In genomic region chr5:119015181-119015580, GRCm38 (mm10) we compare ENCODE assay signal across 28 mouse cellular contexts.
DNase-seq lines count a peak whose midpoint lies in the region; ATAC-seq and TF ChIP-seq lines count a peak whose summit lies in the region.
"Had no signal": no experiment of that assay in that cellular context is flagged by ENCODE, and none has a peak within 500 bp of the region (broad histone marks: within the 10 kb centered on the region; RNA-seq: fewer than 3 reads in every experiment).

No protein-coding gene starts in this region.

- no peaks in the 10 kb centered on the region for H3K36me3 ChIP-seq in forebrain, embryonic 11.5 days (ENCODE audit: control insufficient read depth, insufficient read depth, low read length)
- H3K36me3 ChIP-seq in forebrain, embryonic 14.5 days (ENCODE audit: control insufficient read depth, insufficient read depth, low read length) = no peaks in the 10 kb centered on the region
- no peaks in the 10 kb centered on the region for H3K36me3 ChIP-seq in hindbrain, embryonic 15.5 days
- H3K36me3 ChIP-seq in hindbrain, embryonic 11.5 days (ENCODE audit: control insufficient read depth, insufficient read depth, low read length) = no peaks in the 10 kb centered on the region
- H3K36me3 ChIP-seq in midbrain, embryonic 16.5 days (ENCODE audit: control insufficient read depth, insufficient read depth, low read length) = no peaks in the 10 kb centered on the region
- no peaks in the 10 kb centered on the region for H3K36me3 ChIP-seq in midbrain, postnatal 0 days (ENCODE audit: insufficient read depth, low read length)
- no peaks in the 10 kb centered on the region for H3K36me3 ChIP-seq in limb, embryonic 10.5 days
- H3K36me3 ChIP-seq: heart, embryonic 10.5 days; heart, embryonic 15.5 days; liver, embryonic 12.5 days; midbrain, embryonic 13.5 days; stomach, embryonic 15.5 days had no signal

- no peak for TF ChIP-seq CTCF in midbrain, postnatal 0 days (IDR thresholded peaks at IDR 0.05)

- no peak overlapping the region for H3K4me3 ChIP-seq in forebrain, embryonic 11.5 days (ENCODE audit: low read depth, low read length)
- H3K4me3 ChIP-seq in forebrain, embryonic 14.5 days (ENCODE audit: low read depth, low read length) = no peak overlapping the region
- H3K4me3 ChIP-seq in hindbrain, embryonic 15.5 days = no peak overlapping the region
- no peak overlapping the region for H3K4me3 ChIP-seq in hindbrain, embryonic 11.5 days (ENCODE audit: low read depth, low read length)
- H3K4me3 ChIP-seq in midbrain, embryonic 16.5 days (ENCODE audit: low read depth, low read length) = no peak overlapping the region
- no peak overlapping the region for H3K4me3 ChIP-seq in midbrain, postnatal 0 days (ENCODE audit: low read depth, low read length)
- no peak overlapping the region for H3K4me3 ChIP-seq in limb, embryonic 10.5 days
- H3K4me3 ChIP-seq: erythroblast, embryonic 14.5 days; heart, embryonic 10.5 days; heart, embryonic 15.5 days; layer of hippocampus, adult 2 months; left cerebral cortex, adult 2 months; liver, embryonic 12.5 days; midbrain, embryonic 13.5 days; myocyte; stomach, embryonic 15.5 days had no signal

- H3K4me1 ChIP-seq in forebrain, embryonic 11.5 days (replicated peaks; ENCODE audit: control insufficient read depth, insufficient read depth, low read length) = peaks cover 6% of the 10 kb centered on the region; the same call in 1 of the 2 replicates
- H3K4me1 ChIP-seq in forebrain, embryonic 14.5 days (ENCODE audit: control insufficient read depth, insufficient read depth, low read length) = peaks cover 4% of the 10 kb centered on the region; the same call in 1 of the 2 replicates
- peaks cover 5% of the 10 kb centered on the region for H3K4me1 ChIP-seq in hindbrain, embryonic 15.5 days (replicated peaks)
- no peaks in the 10 kb centered on the region for H3K4me1 ChIP-seq in hindbrain, embryonic 11.5 days (replicated peaks; ENCODE audit: control insufficient read depth, insufficient read depth, low read length)
- peaks cover 8% of the 10 kb centered on the region for H3K4me1 ChIP-seq in midbrain, embryonic 16.5 days (ENCODE audit: control insufficient read depth, insufficient read depth, low read length)
- H3K4me1 ChIP-seq in midbrain, postnatal 0 days (ENCODE audit: insufficient read depth, low read length) = no peaks in the 10 kb centered on the region
- peaks cover 25% of the 10 kb centered on the region for H3K4me1 ChIP-seq in limb, embryonic 10.5 days
- H3K4me1 ChIP-seq: heart, embryonic 15.5 days; liver, embryonic 12.5 days; stomach, embryonic 15.5 days had no signal

- 0 out of 2 replicates have a peak, but pooled peaks cover 3% of the 10 kb centered on the region for H3K9me3 ChIP-seq in forebrain, embryonic 11.5 days (ENCODE audit: control insufficient read depth, low read length)
- H3K9me3 ChIP-seq in forebrain, embryonic 14.5 days (replicated peaks; ENCODE audit: control insufficient read depth, low read length) = no peaks in the 10 kb centered on the region
- H3K9me3 ChIP-seq in hindbrain, embryonic 15.5 days = 0 out of 2 replicates have a peak, but pooled peaks cover 3% of the 10 kb centered on the region
- no peaks in the 10 kb centered on the region for H3K9me3 ChIP-seq in hindbrain, embryonic 11.5 days (ENCODE audit: control insufficient read depth, low read length)
- peaks cover 4% of the 10 kb centered on the region; the same call in 1 of the 2 replicates for H3K9me3 ChIP-seq in midbrain, embryonic 16.5 days (replicated peaks; ENCODE audit: control insufficient read depth, low read length, poor library complexity, severe bottlenecking)
- H3K9me3 ChIP-seq in midbrain, postnatal 0 days (ENCODE audit: low read length) = no peaks in the 10 kb centered on the region
- no peaks in the 10 kb centered on the region for H3K9me3 ChIP-seq in limb, embryonic 10.5 days (replicated peaks)
- H3K9me3 ChIP-seq: heart, embryonic 10.5 days; heart, embryonic 15.5 days; liver, embryonic 12.5 days; midbrain, embryonic 13.5 days; stomach, embryonic 15.5 days had no signal

- no peak overlapping the region for H3K4me2 ChIP-seq in forebrain, embryonic 11.5 days (ENCODE audit: low read depth, low read length, severe bottlenecking)
- no peak overlapping the region for H3K4me2 ChIP-seq in forebrain, embryonic 14.5 days (ENCODE audit: low read length)
- H3K4me2 ChIP-seq in hindbrain, embryonic 15.5 days = no peak overlapping the region
- no peak overlapping the region for H3K4me2 ChIP-seq in hindbrain, embryonic 11.5 days (replicated peaks; ENCODE audit: low read depth, low read length)
- no peak overlapping the region for H3K4me2 ChIP-seq in midbrain, embryonic 16.5 days (ENCODE audit: low read length)
- no peak overlapping the region for H3K4me2 ChIP-seq in midbrain, postnatal 0 days (ENCODE audit: low read depth, low read length, poor library complexity, severe bottlenecking)
- H3K4me2 ChIP-seq: heart, embryonic 15.5 days; liver, embryonic 12.5 days; midbrain, embryonic 13.5 days; stomach, embryonic 15.5 days had no signal

- peak; percentile 55 for DNase-seq in forebrain, embryonic 11.5 days (ENCODE audit: low spot score)
- DNase-seq in forebrain, embryonic 14.5 days (ENCODE audit: low spot score) = no peak
- DNase-seq in hindbrain, embryonic 11.5 days (ENCODE audit: low spot score) = no peak
- DNase-seq in midbrain, postnatal 0 days (ENCODE audit: low spot score) = no peak
- no peak for DNase-seq in limb, embryonic 10.5 days (ENCODE audit: low spot score)
- DNase-seq: adrenal gland, postnatal 10 days; cerebellum, adult 8-10 months; cerebellum, postnatal 25 days; gastrocnemius, postnatal 25 days; heart, adult 11 months; kidney, postnatal 25 days; liver, postnatal 0 days; lung, postnatal 36 days; right cerebral cortex, postnatal 25 days had no signal

- H3K27me3 ChIP-seq in forebrain, embryonic 11.5 days (ENCODE audit: control insufficient read depth, insufficient read depth, low read length) = no peaks in the 10 kb centered on the region; the same call in 1 of the 2 replicates
- H3K27me3 ChIP-seq in forebrain, embryonic 14.5 days (replicated peaks; ENCODE audit: control insufficient read depth, insufficient read depth, low read length) = no peaks in the 10 kb centered on the region
- H3K27me3 ChIP-seq in hindbrain, embryonic 15.5 days = no peaks in the 10 kb centered on the region
- no peaks in the 10 kb centered on the region for H3K27me3 ChIP-seq in hindbrain, embryonic 11.5 days (ENCODE audit: control insufficient read depth, insufficient read depth, low read length)
- no peaks in the 10 kb centered on the region for H3K27me3 ChIP-seq in midbrain, embryonic 16.5 days (ENCODE audit: control insufficient read depth, insufficient read depth, low read depth, low read length)
- no peaks in the 10 kb centered on the region for H3K27me3 ChIP-seq in midbrain, postnatal 0 days (ENCODE audit: insufficient read depth, low read length)
- H3K27me3 ChIP-seq in limb, embryonic 10.5 days (ENCODE audit: low read depth, poor library complexity, severe bottlenecking) = peaks cover 40% of the 10 kb centered on the region
- H3K27me3 ChIP-seq: midbrain, embryonic 13.5 days; stomach, embryonic 15.5 days had no signal

- peak overlapping the region; percentile 25; the same call in 1 of the 2 replicates for H3K27ac ChIP-seq in forebrain, embryonic 11.5 days (ENCODE audit: low read depth, low read length)
- H3K27ac ChIP-seq in forebrain, embryonic 14.5 days (ENCODE audit: low read depth, low read length) = no peak overlapping the region
- no peak overlapping the region for H3K27ac ChIP-seq in hindbrain, embryonic 15.5 days (replicated peaks)
- no peak overlapping the region for H3K27ac ChIP-seq in hindbrain, embryonic 11.5 days (ENCODE audit: low read depth, low read length)
- H3K27ac ChIP-seq in midbrain, embryonic 16.5 days (ENCODE audit: low read length) = no peak overlapping the region
- H3K27ac ChIP-seq in midbrain, postnatal 0 days (ENCODE audit: low read depth, low read length) = no peak overlapping the region
- H3K27ac ChIP-seq in limb, embryonic 10.5 days = peak overlapping the region; percentile 36
- H3K27ac ChIP-seq: heart, embryonic 10.5 days; heart, embryonic 15.5 days; hindbrain, postnatal 0 days; layer of hippocampus, adult 2 months; left cerebral cortex, adult 2 months; liver, embryonic 12.5 days; midbrain, embryonic 13.5 days; stomach, embryonic 15.5 days had no signal

- no peak overlapping the region for H3K9ac ChIP-seq in forebrain, embryonic 11.5 days (ENCODE audit: low read length)
- no peak overlapping the region for H3K9ac ChIP-seq in forebrain, embryonic 14.5 days (ENCODE audit: low read length)
- no peak overlapping the region for H3K9ac ChIP-seq in hindbrain, embryonic 15.5 days
- H3K9ac ChIP-seq in hindbrain, embryonic 11.5 days (ENCODE audit: low read depth, low read length) = no peak overlapping the region
- H3K9ac ChIP-seq in midbrain, embryonic 16.5 days (ENCODE audit: low read depth, low read length) = no peak overlapping the region
- H3K9ac ChIP-seq in midbrain, postnatal 0 days (replicated peaks; ENCODE audit: low read length, poor library complexity, severe bottlenecking) = no peak overlapping the region
- H3K9ac ChIP-seq: heart, embryonic 15.5 days; liver, embryonic 12.5 days; liver, postnatal 0 days; stomach, embryonic 15.5 days had no signal

- no peak; the same call in 1 of the 2 replicates for ATAC-seq in forebrain, embryonic 11.5 days (replicated peaks; ENCODE audit: low FRiP score)
- ATAC-seq in forebrain, embryonic 14.5 days = no peak
- 0 out of 2 replicates have a peak, but pooled peaks have one; percentile 19 for ATAC-seq in hindbrain, embryonic 15.5 days (ENCODE audit: low FRiP score, low read depth)
- ATAC-seq in hindbrain, embryonic 11.5 days (ENCODE audit: low FRiP score) = no peak
- peak; percentile 28; the same call in 1 of the 2 replicates for ATAC-seq in midbrain, embryonic 16.5 days
- no peak for ATAC-seq in midbrain, postnatal 0 days (ENCODE audit: low FRiP score)
- ATAC-seq: hindbrain, postnatal 0 days; intestine, postnatal 0 days; liver, embryonic 12.5 days; liver, postnatal 0 days; Patski had no signal

- WGBS in forebrain, embryonic 11.5 days = 69% methylated on average over 5 of the region's 5 CpGs
- 69% methylated on average over 5 of the region's 5 CpGs for WGBS in forebrain, embryonic 14.5 days
- 88% methylated on average over 5 of the region's 5 CpGs for WGBS in hindbrain, embryonic 15.5 days
- 82% methylated on average over 5 of the region's 5 CpGs for WGBS in hindbrain, embryonic 11.5 days
- WGBS in midbrain, embryonic 16.5 days = 80% methylated on average over 5 of the region's 5 CpGs
- WGBS in midbrain, postnatal 0 days = 73% methylated on average over 5 of the region's 5 CpGs
- WGBS in limb, embryonic 10.5 days = 80% methylated on average over 5 of the region's 5 CpGs

Comparison
In these comparisons a context has a peak if more than half of its experiments do, and no peak if none do; other contexts are left out.
1. ATAC-seq: peak in hindbrain, embryonic 15.5 days (single experiment) and midbrain, embryonic 16.5 days (single experiment); none in forebrain, embryonic 11.5 days (single experiment), forebrain, embryonic 14.5 days (single experiment), hindbrain, embryonic 11.5 days (single experiment) and midbrain, postnatal 0 days (single experiment).
2. H3K27ac ChIP-seq: peak in forebrain, embryonic 11.5 days (single experiment) and limb, embryonic 10.5 days (single experiment); none in forebrain, embryonic 14.5 days (single experiment), hindbrain, embryonic 15.5 days (single experiment), hindbrain, embryonic 11.5 days (single experiment), midbrain, embryonic 16.5 days (single experiment) and midbrain, postnatal 0 days (single experiment).